Mouse (Mus musculus) 3134 (cell line): ENCODE measurements around the gene Gm20518.

Experiments
- DNase-seq: peaks from one replicate; pipeline ENCODE4 v3.0.0-alpha.2; 2011; ENCODE audit warnings: low spot score; ENCODE audit not compliant: insufficient read length; ENCODE audit errors: extremely low read depth

Gene Gm20518

GRCm38 (mm10) chr16:17848431-17848830 lies 43.0 kb downstream of the Gm20518 start:
- no peak for DNase-seq

GRCm38 (mm10) chr16:17843701-17844365 lies 47.6 kb downstream of the Gm20518 start:
- DNase-seq, result no peak

- DNase-seq, result no peak
Measured at GRCm38 (mm10) chr16:17842437-17842836, 49.0 kb downstream of the Gm20518 start.

DNA sequence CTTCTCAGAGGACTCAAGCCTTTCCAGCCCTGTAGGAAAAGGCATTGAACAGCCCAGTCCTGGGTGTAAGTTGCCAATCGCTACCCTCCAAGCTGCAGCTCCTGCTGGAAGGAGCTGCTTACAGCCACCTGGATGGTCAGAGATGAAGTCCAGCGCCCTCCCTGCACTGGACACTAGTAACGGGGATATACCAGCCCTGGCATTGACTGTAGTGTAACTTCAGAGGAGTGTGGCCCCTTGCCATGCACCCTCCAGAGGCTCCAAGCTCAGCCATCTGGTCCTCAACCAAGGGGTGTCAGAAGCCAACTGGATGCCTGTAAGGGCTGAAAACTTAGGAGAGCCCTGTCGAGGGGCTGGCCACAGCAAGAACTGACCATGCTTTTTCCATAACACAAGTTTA lies 51.5 kb downstream of the Gm20518 start:
- no peak for DNase-seq

DNA sequence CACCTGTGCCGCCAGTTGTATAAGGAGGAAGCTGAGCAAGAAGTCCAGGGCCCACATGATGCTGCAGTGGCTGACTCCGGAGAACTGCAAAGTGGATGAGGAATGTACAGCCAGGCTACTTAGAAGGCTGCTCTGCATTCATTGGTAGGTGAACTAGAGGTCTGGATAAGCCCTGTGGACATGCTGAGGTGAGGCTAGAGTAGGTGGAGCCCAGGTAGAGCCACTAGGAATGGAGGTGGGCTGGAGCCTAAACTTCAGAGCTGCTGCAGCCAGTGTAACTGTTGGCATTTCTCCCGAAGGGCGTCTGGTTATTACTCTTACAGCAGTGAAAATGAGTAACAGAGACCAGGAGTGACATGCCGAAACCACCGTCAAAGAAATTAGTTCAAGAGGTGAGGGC lies 53.4 kb downstream of the Gm20518 start, which contains the start of gene Car15:
Car15 (minus strand) TSS at position 314 of the 400 bp plus-strand sequence.
- no peak for DNase-seq

- no peak for DNase-seq
Measured at GRCm38 (mm10) chr16:17835481-17835880, 56.0 kb downstream of the Gm20518 start.

GRCm38 (mm10) chr16:17834543-17834942 lies 56.9 kb downstream of the Gm20518 start:
- no peak for DNase-seq

- DNase-seq, result no peak
Measured at GRCm38 (mm10) chr16:17833681-17834399, 57.6 kb downstream of the Gm20518 start.

DNA sequence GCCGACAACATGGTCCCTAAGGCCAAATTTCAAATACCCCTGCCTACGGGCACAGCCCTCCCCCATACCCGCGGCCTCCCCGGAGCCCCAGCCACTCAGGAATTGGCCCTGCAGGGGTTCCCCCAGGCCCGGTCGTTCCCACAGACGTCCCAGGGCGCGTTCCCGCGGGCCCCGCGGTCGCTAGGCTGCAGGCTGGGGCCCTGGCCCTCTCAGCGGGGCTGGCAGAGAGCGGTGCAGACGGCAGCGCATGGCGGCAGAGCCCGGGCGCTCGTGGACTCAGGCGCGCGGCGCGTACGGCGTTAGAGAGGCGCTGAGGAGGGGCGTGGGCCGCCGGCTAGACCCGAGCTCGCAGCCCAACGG lies 58.2 kb downstream of the Gm20518 start:
- DNase-seq, result no peak

DNA sequence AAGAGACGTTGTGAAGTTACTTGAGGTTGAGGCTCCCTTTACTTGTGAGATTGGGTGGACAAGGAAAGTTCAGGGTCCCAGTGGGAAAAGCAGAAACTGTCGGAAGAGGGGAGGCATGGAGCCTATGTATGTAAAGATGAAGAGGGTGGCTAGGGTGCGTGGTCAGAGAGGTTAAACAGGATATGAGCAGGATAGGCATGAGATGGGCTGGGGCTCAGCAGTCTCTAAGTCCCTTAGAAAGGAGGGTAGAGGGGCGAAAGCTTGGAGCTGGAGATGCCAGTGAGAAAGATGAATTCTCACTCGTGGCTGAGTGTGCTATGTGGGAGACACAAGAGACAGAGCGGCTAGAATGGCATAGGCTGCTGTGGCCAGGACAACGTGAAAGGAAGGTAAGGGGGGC lies 58.6 kb downstream of the Gm20518 start, which contains the start of gene B830017H08Rik:
B830017H08Rik (plus strand) TSS at position 301 of the 400 bp plus-strand sequence.
- no peak for DNase-seq

- DNase-seq, result no peak
Measured at GRCm38 (mm10) chr16:17831781-17832180, 59.7 kb downstream of the Gm20518 start.

GRCm38 (mm10) chr16:17830385-17831178 lies 60.9 kb downstream of the Gm20518 start:
- DNase-seq, result no peak

DNA sequence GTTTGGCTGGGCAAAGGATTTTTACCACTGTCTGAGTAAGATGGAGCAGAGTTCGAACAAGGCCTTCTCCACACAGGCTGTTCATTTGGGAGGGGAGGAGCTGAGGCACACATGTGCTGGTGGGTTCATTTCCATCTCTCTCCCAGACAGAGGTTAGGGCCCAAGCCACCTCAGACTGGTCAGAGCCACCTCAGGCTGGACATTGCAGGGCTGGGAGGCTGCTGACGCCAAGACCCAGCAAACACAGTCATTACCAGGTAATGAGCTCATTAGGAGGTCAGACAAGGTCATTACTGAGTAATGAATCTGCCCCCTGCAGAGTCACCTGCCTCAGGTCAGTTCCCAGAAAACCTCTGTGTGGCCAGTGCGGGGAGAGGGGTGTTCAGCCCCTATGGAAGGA lies 62.6 kb downstream of the Gm20518 start:
- no peak for DNase-seq

GRCm38 (mm10) chr16:17828229-17828628 lies 63.2 kb downstream of the Gm20518 start:
- DNase-seq, result no peak

GRCm38 (mm10) chr16:17826500-17826899 lies 65.0 kb downstream of the Gm20518 start:
- DNase-seq, result no peak

DNA sequence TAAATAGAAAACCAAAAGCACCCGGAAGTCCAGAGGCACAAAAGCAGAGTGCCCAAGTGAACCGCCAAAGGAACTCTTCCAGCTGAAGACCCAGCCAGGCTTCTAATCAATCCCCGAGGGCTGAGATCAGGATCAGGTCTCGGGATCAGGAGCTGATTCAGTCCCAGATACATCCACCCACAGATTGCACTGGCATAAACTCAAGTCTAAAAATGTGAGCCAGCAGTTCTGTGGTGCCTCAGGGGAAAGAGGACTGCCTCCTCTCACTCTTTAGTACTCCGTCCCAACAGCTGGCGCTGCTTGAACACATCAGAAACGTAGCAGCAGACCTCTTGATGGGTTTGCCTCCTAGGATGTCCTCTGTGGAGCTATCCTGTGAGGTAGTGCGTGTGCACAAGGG lies 74.9 kb downstream of the Gm20518 start:
- DNase-seq, result no peak

DNA sequence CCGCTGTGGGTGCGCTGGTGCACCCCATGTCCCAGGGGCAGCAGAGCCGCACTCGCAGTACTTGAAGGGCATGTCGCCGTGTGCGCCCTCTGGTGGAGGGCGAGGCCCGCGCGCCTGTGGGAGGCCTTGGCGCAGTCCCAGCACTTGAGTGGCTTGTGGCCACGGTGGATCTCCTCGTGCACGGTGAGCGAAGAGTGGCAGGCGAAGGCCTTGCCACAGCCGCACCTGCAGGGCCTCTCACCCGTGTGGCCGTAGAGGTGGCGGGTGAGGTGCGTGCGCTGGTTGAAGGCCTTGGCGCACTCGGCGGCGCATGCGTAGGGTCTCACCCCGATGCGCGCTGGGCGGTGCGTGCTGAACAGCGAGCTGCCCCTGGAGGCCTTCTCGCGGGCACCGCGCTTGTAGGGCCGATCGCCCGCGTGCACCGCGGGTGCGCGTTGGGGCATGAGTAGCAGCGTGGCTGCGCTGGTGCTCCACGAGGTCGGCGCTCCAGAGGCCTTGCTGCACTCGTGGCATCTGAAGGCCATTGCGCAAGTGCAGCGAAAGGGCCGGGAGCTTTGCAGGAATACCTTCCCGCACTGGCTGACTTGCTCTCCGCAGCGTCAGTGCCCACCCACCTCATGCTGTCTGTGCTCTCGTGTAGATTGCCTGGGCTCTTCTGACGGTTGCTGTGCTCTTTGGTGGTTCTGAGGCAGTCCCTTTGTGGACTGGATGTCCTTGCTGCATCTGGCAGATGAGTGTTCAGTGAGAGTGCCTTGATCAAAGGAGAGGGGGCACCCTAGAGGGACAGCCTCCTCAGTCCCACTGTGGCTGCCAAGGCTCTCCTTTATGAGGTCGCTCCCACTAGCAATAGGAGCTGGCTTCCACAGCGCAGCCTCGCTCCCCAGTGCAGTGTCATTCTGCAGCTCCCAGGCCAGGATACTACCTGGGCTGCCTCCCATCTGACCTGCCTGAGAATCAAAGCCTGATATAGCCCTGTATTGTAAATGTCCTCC lies 75.8 kb downstream of the Gm20518 start:
- DNase-seq, result peak; percentile 71

GRCm38 (mm10) chr16:17813173-17813572 lies 78.3 kb downstream of the Gm20518 start:
- DNase-seq, result no peak

DNA sequence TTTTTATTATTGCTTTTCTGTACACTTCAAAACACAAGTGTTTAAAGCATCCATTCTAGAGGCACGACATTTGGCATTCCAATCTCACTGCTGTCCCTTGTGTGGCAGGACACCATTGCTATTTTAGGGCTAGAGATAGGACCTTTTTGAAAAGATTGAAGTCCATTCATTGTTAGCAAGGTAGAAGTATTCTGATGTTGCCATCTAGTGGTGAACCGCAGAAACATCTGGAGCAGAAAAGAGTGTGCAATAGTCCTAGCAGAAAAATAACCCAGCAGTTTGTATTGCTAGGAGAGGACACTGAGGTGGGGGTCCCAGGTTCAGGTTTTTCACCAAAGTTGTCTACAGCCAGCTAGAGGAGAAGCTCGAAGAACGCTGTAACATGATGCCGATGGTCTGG lies 79.4 kb downstream of the Gm20518 start:
- no peak for DNase-seq

DNA sequence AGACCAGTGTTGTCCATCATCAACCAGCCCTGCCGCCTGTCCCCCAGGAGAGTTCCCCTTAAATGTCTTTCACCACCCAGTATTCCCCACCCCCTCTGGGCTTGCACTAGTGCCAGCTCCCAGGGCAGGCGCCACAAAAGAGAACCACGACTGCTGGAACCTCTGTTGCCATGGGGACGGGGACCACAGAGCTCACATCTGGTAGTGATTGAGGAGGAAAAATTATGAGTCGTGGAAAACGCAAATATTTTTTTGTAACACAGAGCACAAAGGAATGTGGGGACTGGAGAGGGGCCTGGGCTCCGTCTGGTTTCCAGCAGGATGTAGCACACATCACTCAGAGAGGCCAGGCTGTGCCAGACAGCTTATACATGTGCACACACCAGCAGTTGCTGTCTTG lies 81.8 kb downstream of the Gm20518 start:
- DNase-seq, result peak; percentile 92
